Mouse (Mus musculus) small intestine, adult 2 months (tissue): ENCODE measurements around the gene Mindy4b-ps. TPM values are rescaled to one million over a fixed set of nuclear protein-coding genes. Genes with fewer than 3 reads are reported as not detected.

Source experiments
- H3K27ac ChIP-seq: fragments of 200-500 bp; 2 replicates; pipeline ENCODE4 v1.5.1; 2012; ENCODE audit warnings: low read depth, low read length, control low read depth, inconsistent platforms; ENCODE audit not compliant: insufficient read depth
- H3K27me3 ChIP-seq: fragments of 200-500 bp; 2 replicates; pipeline ENCODE4 v1.6.1; 2012; ENCODE audit warnings: mild to moderate bottlenecking, moderate library complexity, low read length, inconsistent platforms; ENCODE audit not compliant: control insufficient read depth, insufficient read depth
- H3K36me3 ChIP-seq: fragments of 200-500 bp; 2 replicates; pipeline ENCODE4 v1.6.1; 2012; ENCODE audit warnings: mild to moderate bottlenecking, low read length, control low read depth, inconsistent platforms; ENCODE audit not compliant: control insufficient read depth, insufficient read depth
- H3K4me1 ChIP-seq: fragments of 200-500 bp; 2 replicates; pipeline ENCODE4 v1.6.1; 2012; ENCODE audit warnings: low read length, inconsistent platforms, mixed read lengths; ENCODE audit not compliant: control insufficient read depth, insufficient read depth, insufficient read length
- H3K4me3 ChIP-seq: fragments of 200-500 bp; 2 replicates; pipeline ENCODE4 v1.5.1; 2012; ENCODE audit warnings: low read depth, mild to moderate bottlenecking, control low read depth, inconsistent platforms, low read length, moderate library complexity
- CTCF ChIP-seq: fragments of 200-500 bp; IDR thresholded peaks from 2 replicates; pipeline ENCODE4 v1.5.1; 2012; ENCODE audit warnings: low read depth, mild to moderate bottlenecking, control low read depth, inconsistent platforms, low read length, moderate library complexity, mixed read lengths; ENCODE audit not compliant: insufficient replicate concordance, insufficient read length; ENCODE audit errors: extremely low read depth
- POLR2A ChIP-seq: fragments of 200-500 bp; IDR thresholded peaks from 2 replicates; pipeline ENCODE4 v1.6.1; 2012; ENCODE audit warnings: low read depth, mild to moderate bottlenecking, control low read depth, inconsistent platforms, low read length, moderate library complexity
- WGBS: fragments of 180-500 bp; shearing (Covaris S2); methylation state at CpG from one replicate; pipeline ENCODE4 v1.1.7; 2018; 5-methylcytosine and 5-hydroxymethylcytosine counted together
- polyA plus RNA-seq: library from polyadenylated mRNA; depleted of rRNA; stranded (reverse); fragments of >200 nt; gene quantifications from 2 replicates; pipeline ENCODE4 v1.2.3, GENCODE M21; 2012

Mindy4b-ps gene
- polyA plus RNA-seq, 1 experiment: not detected

GRCm38 (mm10) chr3:58829926-58830325 is 7.8 kb upstream of the Mindy4b-ps start:
- Histone ChIP-seq H3K36me3 (no peaks in the 10 kb centered on the region), H3K27me3 (no peaks in the 10 kb centered on the region), H3K4me3 (no peak overlapping the region), H3K27ac (no peak overlapping the region), H3K4me1 (no peaks in the 10 kb centered on the region)
- no peak for TF ChIP-seq POLR2A
- TF ChIP-seq CTCF: no peak
- WGBS: 88% methylated on average over 1 of the region's 1 CpGs

- H3K27ac ChIP-seq: no peak overlapping the region
- H3K4me1 ChIP-seq: no peaks in the 10 kb centered on the region
- H3K36me3 ChIP-seq: no peaks in the 10 kb centered on the region
- H3K4me3 ChIP-seq: no peak overlapping the region
- 83% methylated on average over 14 of the region's 14 CpGs for WGBS
- H3K27me3 ChIP-seq: no peaks in the 10 kb centered on the region
- TF ChIP-seq POLR2A (no peak), CTCF (no peak)
These were observed 6.4 kb upstream of the Mindy4b-ps start for GRCm38 (mm10) chr3:58828366-58829153.

DNA sequence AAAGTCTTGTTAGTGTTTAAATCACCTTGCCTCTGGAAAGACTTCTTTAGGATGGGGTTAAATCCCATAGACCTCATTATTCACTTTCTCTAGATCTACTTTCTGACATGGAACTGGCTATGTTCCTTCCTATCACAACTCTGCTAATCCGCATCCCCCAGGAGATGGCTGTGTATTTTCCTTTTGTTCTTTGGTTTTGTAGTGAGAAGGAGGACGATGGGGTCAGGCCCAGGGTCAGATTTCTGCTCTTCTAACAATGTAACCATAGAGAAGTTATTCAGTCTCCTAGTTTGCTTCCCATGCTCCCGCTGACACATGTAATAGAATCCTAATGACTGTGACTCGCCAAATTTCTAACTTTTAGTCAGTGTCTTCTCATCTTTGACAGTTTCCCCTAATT is 4.2 kb upstream of the Mindy4b-ps start:
- no peak overlapping the region for H3K27ac ChIP-seq
- no peak for TF ChIP-seq POLR2A
- no peak for TF ChIP-seq CTCF
- H3K27me3 ChIP-seq: no peaks in the 10 kb centered on the region
- 68% methylated on average over 4 of the region's 4 CpGs for WGBS
- no peaks in the 10 kb centered on the region for H3K4me1 ChIP-seq
- H3K4me3 ChIP-seq: no peak overlapping the region
- H3K36me3 ChIP-seq: no peaks in the 10 kb centered on the region

GRCm38 (mm10) chr3:58817337-58817736 is 4.8 kb downstream of the Mindy4b-ps start:
- WGBS: 61% methylated on average over 6 of the region's 6 CpGs
- no peaks in the 10 kb centered on the region for H3K4me1 ChIP-seq

DNA sequence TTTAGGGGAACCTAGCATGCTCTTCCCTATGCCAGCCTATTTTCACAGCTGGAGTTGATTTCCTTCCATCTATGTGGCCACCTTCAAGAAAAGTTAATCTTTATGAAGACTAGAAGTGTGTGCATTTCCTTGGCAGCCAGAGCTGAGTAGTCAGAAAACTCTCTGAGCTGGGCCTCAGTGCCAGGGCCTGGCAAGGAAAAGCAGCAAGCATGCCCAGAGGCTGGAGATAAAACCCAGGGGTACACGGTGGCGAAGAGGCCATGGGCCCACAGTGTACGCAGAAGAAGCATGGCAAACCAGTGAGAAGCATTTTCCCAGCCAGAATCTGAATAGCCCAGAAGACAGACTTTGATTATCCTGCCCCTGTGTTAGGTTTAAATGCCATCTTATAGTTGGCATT is 7.9 kb downstream of the Mindy4b-ps start:
- WGBS: 85% methylated on average over 3 of the region's 3 CpGs
- H3K27ac ChIP-seq: no peak overlapping the region
- no peaks in the 10 kb centered on the region for H3K36me3 ChIP-seq
- TF ChIP-seq POLR2A: no peak
- TF ChIP-seq CTCF: no peak
- no peak overlapping the region for H3K4me3 ChIP-seq
- H3K27me3 ChIP-seq: no peaks in the 10 kb centered on the region
- no peaks in the 10 kb centered on the region for H3K4me1 ChIP-seq

More at GRCm38 (mm10) chr3:58817337-58817736, 4.8 kb downstream of the Mindy4b-ps start:
- H3K4me3 ChIP-seq: no peak overlapping the region
- no peaks in the 10 kb centered on the region for H3K27me3 ChIP-seq
- H3K36me3 ChIP-seq: no peaks in the 10 kb centered on the region
- no peak overlapping the region for H3K27ac ChIP-seq
- no peak for TF ChIP-seq CTCF

- H3K27me3 ChIP-seq: no peaks in the 10 kb centered on the region
- H3K4me1 ChIP-seq: no peaks in the 10 kb centered on the region
- TF ChIP-seq CTCF (no peak), POLR2A (no peak)
- H3K36me3 ChIP-seq: no peaks in the 10 kb centered on the region
- 45% methylated on average over 11 of the region's 11 CpGs for WGBS
- no peak overlapping the region for H3K4me3 ChIP-seq
- no peak overlapping the region for H3K27ac ChIP-seq
These were observed 11.8 kb downstream of the Mindy4b-ps start for GRCm38 (mm10) chr3:58810353-58810752.

DNA sequence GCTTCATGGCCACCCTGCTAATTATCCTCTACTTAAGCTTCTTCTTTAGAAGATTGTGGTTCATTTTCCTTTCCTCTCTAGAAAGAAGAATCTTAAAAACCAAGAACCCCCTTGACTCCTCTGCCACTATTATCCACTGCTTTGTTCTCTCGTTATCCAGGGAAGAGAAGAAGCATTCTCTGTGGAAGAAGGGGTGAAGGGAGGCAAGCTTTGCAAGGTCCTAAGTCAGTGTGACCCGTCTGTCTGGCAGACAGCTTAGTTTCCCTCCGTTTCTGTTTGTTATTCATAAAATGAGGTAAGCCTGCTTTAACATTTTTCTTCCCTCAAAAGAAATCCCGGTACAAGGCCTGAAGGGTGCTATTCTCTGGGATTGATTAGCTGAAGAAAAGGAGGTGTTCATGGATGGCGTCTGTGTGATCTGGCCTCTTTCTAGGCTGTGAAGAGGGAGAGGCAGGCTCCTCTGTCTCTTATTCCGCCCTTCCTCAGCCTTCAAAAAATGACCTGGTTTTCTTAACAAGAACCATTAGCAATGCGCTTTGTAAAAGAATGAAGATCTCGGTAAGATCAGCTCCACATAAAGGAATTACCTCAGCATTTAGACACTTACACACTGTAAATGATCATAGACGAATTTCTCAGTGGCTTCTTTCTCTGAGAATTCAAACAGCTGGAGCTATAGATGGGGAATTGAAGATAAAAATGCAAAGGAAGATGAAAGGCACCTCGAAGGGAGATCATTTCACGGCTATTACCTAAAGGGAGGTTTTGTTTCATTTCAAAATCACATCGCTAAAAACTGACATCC is 12.8 kb downstream of the Mindy4b-ps start:
- no peaks in the 10 kb centered on the region for H3K4me1 ChIP-seq
- TF ChIP-seq CTCF: no peak
- TF ChIP-seq POLR2A: no peak
- no peaks in the 10 kb centered on the region for H3K27me3 ChIP-seq
- no peak overlapping the region for H3K27ac ChIP-seq
- H3K4me3 ChIP-seq: no peak overlapping the region
- WGBS: 70% methylated on average over 12 of the region's 12 CpGs
- no peaks in the 10 kb centered on the region for H3K36me3 ChIP-seq
